Mouse (Mus musculus) inflammation-experienced regulatory T-cells, adult 6 months (primary cell): Measurements from ENCODE around the gene Hap1. TPM values are rescaled to one million over a fixed set of nuclear protein-coding genes. Genes with fewer than 3 reads are reported as not detected.
"Not testable (repeated sequence)": the region's sequence is repeated elsewhere in the genome, so short reads cannot be mapped to it uniquely, and the experiment has no call there.

Experiments used
- ATAC-seq: one replicate; pipeline ENCODE4 v1.8.0; 2017
- polyA plus RNA-seq, 3 experiments: library from polyadenylated mRNA; unstranded; fragments of 100-300 nt; shearing (Covaris generic); gene quantifications; one replicate each; pipeline ENCODE4 v1.2.1; 2017

Gene Hap1
- polyA plus RNA-seq, 3 experiments from 2014 or later: 0.55 to 1.1 (median 0.70) TPM

DNA sequence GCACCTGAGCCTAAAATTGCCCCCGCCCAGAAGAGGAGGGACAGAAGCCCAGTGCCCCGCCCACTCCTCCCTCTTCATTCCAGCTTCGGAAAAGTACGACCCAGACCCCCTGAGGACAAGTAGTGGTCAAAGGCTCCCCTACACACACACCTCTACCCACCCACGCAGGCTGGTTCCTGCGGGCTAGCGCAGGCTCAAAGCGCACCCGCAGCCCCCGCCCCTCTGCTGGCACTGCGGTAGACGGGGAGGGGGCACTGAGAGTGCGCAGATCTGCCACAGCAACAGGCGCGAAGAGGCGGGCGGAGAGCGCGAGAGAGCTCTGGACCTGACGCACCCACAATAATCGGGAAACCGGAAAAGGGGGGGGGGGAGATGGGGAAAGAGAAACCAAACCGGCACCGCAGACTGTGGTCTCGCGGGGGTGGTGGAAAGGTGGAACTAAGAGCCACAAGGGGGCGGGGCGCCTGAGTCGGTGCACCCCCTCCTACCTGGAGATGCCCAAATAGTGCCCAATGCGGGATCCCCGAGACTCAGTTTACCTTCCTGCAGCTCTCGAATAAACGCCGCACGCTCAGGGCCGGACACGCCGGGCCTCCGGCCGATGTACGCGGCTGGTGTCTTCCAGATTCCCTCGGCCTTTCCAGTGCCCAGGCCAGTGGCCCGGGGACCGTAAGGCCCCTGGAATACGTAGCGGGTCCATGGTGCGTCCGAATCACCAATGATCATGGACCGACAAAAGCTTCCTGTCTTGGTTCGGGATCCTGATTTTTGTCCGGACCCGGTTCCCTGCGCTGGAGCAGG, 577 bp downstream of the Hap1 start:
- peak; percentile 78 for ATAC-seq

DNA sequence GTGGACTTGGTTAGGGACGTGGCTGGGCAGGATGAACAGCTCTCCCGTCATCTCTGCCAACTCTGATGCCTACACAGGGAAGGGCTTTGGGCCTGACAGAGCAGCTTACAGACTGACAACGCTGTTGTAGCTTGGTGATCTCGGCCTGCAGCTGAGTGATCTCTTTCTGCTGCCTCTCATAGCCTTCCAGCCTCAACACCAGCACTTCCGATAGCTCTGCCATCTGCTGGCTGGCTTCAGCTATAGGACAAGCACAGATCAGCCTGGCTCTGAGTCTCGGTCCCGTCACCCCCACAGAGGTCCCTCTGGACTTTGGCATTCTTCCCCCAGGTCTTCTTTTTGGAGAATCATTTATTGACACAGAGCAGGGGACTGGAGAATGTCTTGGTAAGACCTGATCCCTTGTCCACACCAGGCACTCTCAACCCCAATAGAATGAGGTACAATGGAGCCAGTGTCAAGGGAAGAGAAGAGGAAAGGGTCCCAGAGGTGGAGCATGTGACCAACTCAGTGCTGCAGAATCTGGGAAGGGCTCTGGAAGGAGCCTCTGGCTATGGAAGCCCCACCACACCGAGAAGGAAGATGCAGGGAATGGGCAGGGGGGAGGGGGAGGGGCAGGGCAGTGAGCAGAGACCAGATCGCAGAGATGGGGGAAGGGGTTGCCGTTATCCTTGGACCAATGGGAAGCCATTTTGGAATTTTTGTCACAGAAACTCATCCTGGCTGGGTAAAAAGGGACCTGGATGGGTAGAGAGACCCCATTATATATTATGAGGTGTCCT, 3.7 kb downstream of the Hap1 start:
- ATAC-seq: no peak

GRCm38 (mm10) chr11:100344269-100344668, 11.7 kb downstream of the Hap1 start:
- no peak for ATAC-seq

- ATAC-seq: no peak
These were observed 20.2 kb downstream of the Hap1 start for GRCm38 (mm10) chr11:100335731-100336130.

- ATAC-seq: no peak
These were observed 21.9 kb downstream of the Hap1 start, which contains the start of gene Gast for GRCm38 (mm10) chr11:100333944-100334457. Gast (plus strand) TSS chr11:100334407.

GRCm38 (mm10) chr11:100332766-100333515, 23.0 kb downstream of the Hap1 start:
- no peak for ATAC-seq

- ATAC-seq: not testable (repeated sequence)
These were observed 25.0 kb downstream of the Hap1 start for GRCm38 (mm10) chr11:100330816-100331375.

GRCm38 (mm10) chr11:100330235-100330634, 25.7 kb downstream of the Hap1 start:
- ATAC-seq: no peak

DNA sequence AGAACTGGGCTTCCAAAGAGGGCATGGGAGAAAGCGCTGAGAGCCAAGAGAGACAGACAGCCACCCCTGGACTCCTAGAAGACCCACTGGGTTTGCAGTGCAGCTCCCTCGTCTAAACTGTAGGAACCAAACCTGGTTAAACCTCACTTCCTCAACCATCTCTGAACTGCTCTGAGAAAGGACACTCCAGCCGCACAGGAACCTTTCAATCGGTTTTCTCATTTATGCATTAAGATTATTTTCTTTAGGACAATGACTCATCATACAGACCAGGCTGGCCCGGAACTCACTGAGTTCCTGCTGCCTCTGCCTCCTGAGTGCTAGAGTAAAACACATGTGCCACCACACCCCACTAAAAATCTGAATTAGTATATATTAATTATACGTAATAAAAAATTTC, 28.2 kb downstream of the Hap1 start:
- no peak for ATAC-seq

DNA sequence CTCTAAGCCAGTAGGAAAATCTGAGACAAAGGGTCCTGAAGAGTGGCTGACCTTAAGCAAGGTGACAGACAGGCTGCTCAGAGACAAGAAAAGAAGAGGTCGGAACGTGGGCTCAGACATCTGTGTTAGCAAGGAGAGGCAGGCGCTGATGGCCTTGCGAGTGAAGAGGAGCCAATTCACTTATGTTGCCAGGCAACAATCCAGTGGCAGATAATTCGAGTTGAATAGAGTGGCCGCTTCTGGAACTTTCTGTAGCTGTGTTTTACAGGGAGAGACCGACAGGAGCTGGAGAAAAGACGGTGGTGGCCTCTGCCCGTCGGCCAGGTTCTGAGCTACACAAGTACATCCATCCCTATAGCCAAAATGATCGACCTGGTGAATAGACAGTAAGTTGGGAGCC, 28.6 kb downstream of the Hap1 start:
- no peak for ATAC-seq

DNA sequence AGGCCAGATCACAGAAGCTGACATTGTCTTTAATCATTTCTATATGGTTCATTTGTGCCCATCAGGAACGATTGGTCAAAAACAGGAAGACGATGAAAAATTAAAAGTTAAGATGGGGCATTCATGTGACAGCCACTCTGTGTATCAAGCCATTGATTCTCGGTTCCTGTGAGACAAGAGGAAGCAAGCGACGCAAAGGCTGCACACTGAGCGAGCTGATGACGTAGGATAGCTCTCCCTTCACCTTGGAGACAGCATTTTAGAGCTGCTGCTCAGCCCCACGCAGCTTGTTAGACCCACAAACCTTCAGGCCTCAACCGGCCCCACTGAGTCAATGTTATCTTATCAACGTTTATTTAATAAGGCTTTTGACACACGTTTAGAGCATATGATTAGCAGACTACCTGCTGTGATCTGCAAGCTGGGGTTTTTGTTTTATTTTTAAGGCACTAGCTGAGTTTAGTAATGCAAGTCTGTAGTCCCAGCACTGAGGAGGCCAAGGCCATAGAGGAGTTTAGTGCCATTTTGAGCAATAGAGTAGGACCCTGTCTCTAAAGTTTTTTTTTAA, 30.8 kb downstream of the Hap1 start:
- no peak for ATAC-seq

GRCm38 (mm10) chr11:100323578-100323977, 32.4 kb downstream of the Hap1 start:
- ATAC-seq: peak; percentile 11

DNA sequence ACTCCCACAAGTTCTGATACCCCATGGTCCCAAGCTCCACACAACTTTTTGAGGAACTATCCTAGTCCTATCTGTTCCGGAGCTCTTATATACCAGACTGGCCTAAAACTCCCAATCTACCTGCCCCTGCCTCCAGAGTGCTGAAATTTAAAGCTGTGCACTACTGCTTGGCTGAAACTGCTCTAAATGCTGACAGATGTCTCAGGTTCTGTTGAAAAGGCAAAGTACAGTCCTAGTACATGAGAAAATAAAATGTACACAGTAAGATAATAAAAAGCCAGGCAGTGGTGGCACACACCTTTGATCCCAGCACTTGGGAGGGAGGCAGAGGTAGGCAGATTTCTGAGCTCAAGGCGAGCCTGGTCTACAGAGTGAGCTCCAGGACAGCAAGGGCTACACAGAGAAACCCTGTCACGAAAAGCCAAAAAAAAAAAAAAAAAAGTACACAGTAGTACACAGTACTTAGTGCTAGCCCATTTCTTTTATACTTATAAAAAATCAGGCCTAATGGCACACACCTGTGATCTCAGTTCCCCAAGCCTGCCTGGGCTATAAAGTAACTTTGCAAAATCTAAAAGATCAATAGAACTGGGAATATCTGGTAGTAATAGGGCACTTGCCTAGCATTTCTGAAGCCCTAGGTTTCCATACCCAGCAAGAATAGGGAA, 33.2 kb downstream of the Hap1 start:
- ATAC-seq: no peak

GRCm38 (mm10) chr11:100321479-100322305, 34.2 kb downstream of the Hap1 start:
- ATAC-seq: not testable (repeated sequence)

- ATAC-seq: not testable (repeated sequence)
These were observed 35.1 kb downstream of the Hap1 start for GRCm38 (mm10) chr11:100320701-100321410.

DNA sequence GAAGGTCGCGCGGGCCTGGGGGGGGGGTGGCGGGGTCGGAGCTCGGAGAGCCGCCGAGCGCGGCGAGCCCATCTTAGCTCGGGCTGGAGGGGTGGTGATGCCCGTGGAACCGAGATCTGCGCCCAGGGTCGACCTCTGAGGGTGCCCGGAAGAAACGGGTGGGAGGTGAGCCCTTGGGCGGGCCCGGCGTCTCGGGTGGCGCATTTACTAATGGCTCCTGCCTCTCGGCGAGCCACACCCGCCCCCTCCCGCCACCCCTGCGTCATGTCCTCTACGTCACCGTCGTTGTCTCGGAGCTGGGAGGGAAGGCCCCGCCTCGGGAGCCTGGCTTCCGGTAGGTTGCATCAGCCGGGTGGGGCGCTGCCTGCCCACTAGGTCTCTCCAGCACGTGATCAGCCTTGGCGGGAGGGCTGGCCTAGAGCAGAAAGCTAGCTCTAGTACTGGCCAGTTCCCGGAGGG, 35.7 kb downstream of the Hap1 start:
- ATAC-seq: peak; percentile 76

- ATAC-seq: peak; percentile 64
These were observed 36.3 kb downstream of the Hap1 start, which contains the start of gene Eif1 for GRCm38 (mm10) chr11:100319492-100320171. Eif1 (plus strand) TSS chr11:100319885.

GRCm38 (mm10) chr11:100318529-100319451, 37.1 kb downstream of the Hap1 start:
- ATAC-seq: no peak
